Mouse (Mus musculus) ES-E14 (cell line): ENCODE results near the gene Nt5c2. TPM values are rescaled to one million over a fixed set of nuclear protein-coding genes. Genes with fewer than 3 reads are reported as not detected.

Experiments used
- DNase-seq: peaks from one replicate; pipeline ENCODE4 v3.0.0-alpha.2; 2013; ENCODE audit warnings: low read depth, low spot score
- H3K27ac ChIP-seq: 2 replicates; pipeline ENCODE4 v1.5.1; 2012; ENCODE audit warnings: low read depth, mild to moderate bottlenecking, low read length, moderate library complexity, mixed read lengths; ENCODE audit not compliant: poor library complexity, insufficient read depth, severe bottlenecking
- H3K36me3 ChIP-seq: 2 replicates; pipeline ENCODE4 v1.6.1; 2012; ENCODE audit warnings: mild to moderate bottlenecking, low read length, moderate library complexity, mixed read lengths; ENCODE audit not compliant: control insufficient read depth, poor library complexity, insufficient read depth, severe bottlenecking
- H3K4me1 ChIP-seq, 2 experiments: fragments of 150-350 bp in 1 of 2; sonication (generic) in 1 of 2; 2 replicates each; pipeline ENCODE4 v1.6.1; 2012; ENCODE audit warnings: low read length in 2 of 2, mild to moderate bottlenecking in 1 of 2, mixed read lengths in 1 of 2; ENCODE audit not compliant: control insufficient read depth in 2 of 2, insufficient read depth in 2 of 2, poor library complexity in 1 of 2
- H3K4me3 ChIP-seq, 2 experiments: fragments of 150-350 bp in 1 of 2; sonication (generic) in 1 of 2; 2 replicates each; pipeline ENCODE4 v1.5.1; 2012; ENCODE audit warnings: low read length in 2 of 2, low read depth in 1 of 2, mild to moderate bottlenecking in 1 of 2, mixed read lengths in 1 of 2; ENCODE audit not compliant: insufficient read depth in 1 of 2, poor library complexity in 1 of 2, severe bottlenecking in 1 of 2
- H3K9ac ChIP-seq: 2 replicates; pipeline ENCODE4 v1.6.1; 2012; ENCODE audit warnings: low read depth, mild to moderate bottlenecking, low read length, mixed read lengths; ENCODE audit not compliant: poor library complexity, insufficient read depth, severe bottlenecking
- H3K9me3 ChIP-seq: fragments of 150-350 bp; sonication (generic); 2 replicates; pipeline ENCODE4 v1.6.1; 2012; ENCODE audit warnings: low read depth, mild to moderate bottlenecking, low read length; ENCODE audit not compliant: control insufficient read depth, insufficient read depth
- CHD2 ChIP-seq: IDR thresholded peaks from 2 replicates; pipeline ENCODE4 v1.6.1; 2014; ENCODE audit warnings: mild to moderate bottlenecking, low read depth, low read length, inconsistent platforms
- HCFC1 ChIP-seq: IDR thresholded peaks from 2 replicates; pipeline ENCODE4 v1.6.1; 2012; ENCODE audit warnings: low read length, inconsistent platforms, borderline replicate concordance; ENCODE audit not compliant: insufficient read depth
- MAFK ChIP-seq: IDR thresholded peaks from 2 replicates; pipeline ENCODE4 v1.6.1; 2014; ENCODE audit warnings: mild to moderate bottlenecking, low read depth, low read length, inconsistent platforms; ENCODE audit not compliant: insufficient read depth
- ZC3H11A ChIP-seq: IDR thresholded peaks from 2 replicates; pipeline ENCODE4 v1.6.1; 2012; ENCODE audit warnings: low read depth, mild to moderate bottlenecking, inconsistent platforms, low read length, borderline replicate concordance
- ZNF384 ChIP-seq: IDR thresholded peaks from 2 replicates; pipeline ENCODE4 v1.6.1; 2012; ENCODE audit warnings: low read depth, low read length, inconsistent platforms
- in situ Hi-C, 2 experiments: fragments of 600-800 bp; cut with MboI; formaldehyde crosslinking; loops; one replicate each; pipeline ENCODE4 v1.15.1; 2025; ENCODE audit warnings: low sequenced_read_pairs in 2 of 2, inconsistent platforms in 1 of 2; ENCODE audit not compliant: unreplicated experiment in 2 of 2
- total RNA-seq: library from RNA; depleted of rRNA; stranded (reverse); fragments of 300-350 nt; gene quantifications from 2 replicates; pipeline ENCODE4 v1.2.3, GENCODE M21; 2012

Gene Nt5c2
- total RNA-seq, 1 experiment: 27.0 TPM

- H3K4me3 ChIP-seq: no peak overlapping the region
- H3K9me3 ChIP-seq: no peaks in the 10 kb centered on the region
- TF ChIP-seq CHD2 (no peak), MAFK (no peak), ZC3H11A (no peak), ZNF384 (no peak), HCFC1 (no peak)
- H3K27ac ChIP-seq: no peak overlapping the region
- H3K36me3 ChIP-seq: no peaks in the 10 kb centered on the region; the same call in 1 of the 2 replicates
- peaks cover 7 to 11% of the 10 kb centered on the region in 2 experiments for H3K4me1 ChIP-seq
- in situ Hi-C loops: no loop called here
- no peak for DNase-seq
- no peak overlapping the region for H3K9ac ChIP-seq
Observed at GRCm38 (mm10) chr19:46857277-46857989, 157.5 kb downstream of the Nt5c2 start.

GRCm38 (mm10) chr19:46856780-46857179 is 158.2 kb downstream of the Nt5c2 start:
- Histone ChIP-seq H3K27ac (no peak overlapping the region), H3K9me3 (no peaks in the 10 kb centered on the region), H3K4me3 (no peak overlapping the region), H3K36me3 (no peaks in the 10 kb centered on the region; the same call in 1 of the 2 replicates), H3K4me1 (peaks cover 7 to 11% of the 10 kb centered on the region in 2 experiments), H3K9ac (no peak overlapping the region)
- TF ChIP-seq ZC3H11A (no peak), ZNF384 (no peak), CHD2 (no peak), HCFC1 (no peak), MAFK (no peak)
- DNase-seq: no peak
- in situ Hi-C loops: no loop called here

GRCm38 (mm10) chr19:46856232-46856631 is 158.7 kb downstream of the Nt5c2 start:
- H3K27ac ChIP-seq: no peak overlapping the region; the same call in 1 of the 2 replicates

DNA sequence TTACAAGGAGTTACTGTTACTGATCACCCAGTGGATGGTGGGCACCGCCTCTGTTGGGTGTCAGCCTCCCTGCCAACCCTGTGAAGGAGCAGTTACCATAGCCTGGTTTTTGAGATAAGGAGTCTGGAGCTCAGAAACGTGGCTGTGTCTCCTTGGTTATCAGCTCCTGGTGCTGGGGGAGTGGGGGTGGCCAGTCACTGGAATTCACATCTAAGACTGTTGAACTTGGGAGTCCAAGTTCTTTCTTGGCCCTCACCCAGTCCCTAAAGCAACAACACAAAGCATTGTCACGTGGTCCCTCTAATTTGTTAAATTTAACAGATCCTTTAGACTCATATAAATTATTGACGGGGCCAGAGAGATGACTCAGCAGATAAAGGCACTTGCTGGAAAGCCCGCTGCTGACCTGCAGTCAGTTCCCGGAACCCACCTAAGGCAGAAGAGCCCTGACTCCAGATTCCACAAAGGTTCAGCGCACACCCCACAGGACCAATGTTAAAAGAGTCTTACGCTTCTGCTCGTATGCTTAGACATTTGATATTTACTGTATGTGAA is 165.4 kb downstream of the Nt5c2 start:
- no peak overlapping the region for H3K4me3 ChIP-seq
- peaks cover 19 to 21% of the 10 kb centered on the region in 2 experiments for H3K4me1 ChIP-seq
- in situ Hi-C loops: no loop called here
- TF ChIP-seq ZC3H11A: no peak
- TF ChIP-seq MAFK: peak; percentile 71
- no peaks in the 10 kb centered on the region for H3K9me3 ChIP-seq
- H3K36me3 ChIP-seq: no peaks in the 10 kb centered on the region; the same call in 1 of the 2 replicates
- H3K27ac ChIP-seq: no peak overlapping the region
- DNase-seq: no peak
- H3K9ac ChIP-seq: no peak overlapping the region

More at GRCm38 (mm10) chr19:46856232-46856631, 158.7 kb downstream of the Nt5c2 start:
- H3K4me3 ChIP-seq: no peak overlapping the region
- no peaks in the 10 kb centered on the region for H3K9me3 ChIP-seq
- no peaks in the 10 kb centered on the region; the same call in 1 of the 2 replicates for H3K36me3 ChIP-seq
- H3K4me1 ChIP-seq: peaks cover 7 to 11% of the 10 kb centered on the region in 2 experiments
- TF ChIP-seq MAFK (no peak), HCFC1 (no peak), ZNF384 (no peak), CHD2 (no peak)
- in situ Hi-C loops: no loop called here
- no peak overlapping the region; the same call in 1 of the 2 replicates for H3K9ac ChIP-seq
- DNase-seq: no peak
